Mouse (Mus musculus): ENCODE data around the gene Igfbp5. TPM values are rescaled to one million over a fixed set of nuclear protein-coding genes. Genes with fewer than 3 reads are reported as not detected.
A peak's percentile ranks its signal among the peaks of the same experiment; 100 is the strongest.

Igfbp5 gene
- 89.8 and 94.7 TPM in 2 replicates for polyA plus RNA-seq (2015; fragmentation: Nextera tagmentation; extraction: Ambion mirVana)

- Histone ChIP-seq H3K27me3 (replicated peaks) (no peaks in the 10 kb centered on the region), H3K4me1 (peaks cover 43% of the 10 kb centered on the region), H3K4me2 (peak within 1 kb of the TSS; percentile 83), H3K4me3 (replicated peaks) (peak within 1 kb of the TSS; percentile 65), H3K36me3 (no peaks in the 10 kb centered on the region), H3K9me3 (no peaks in the 10 kb centered on the region), H3K27ac (peak within 1 kb of the TSS; percentile 95), H3K9ac (peak within 1 kb of the TSS; percentile 73)
- ATAC-seq (ENCODE audit: insufficient read depth, low FRiP score, low read depth), result peak; percentile 32
- 1% methylated on average over 38 of the region's 38 CpGs for WGBS
Observed at GRCm38 (mm10) chr1:72874287-72875211, at the start of gene Igfbp5. Gene Igfbp5 (minus strand): TSS chr1:72874884.

DNA sequence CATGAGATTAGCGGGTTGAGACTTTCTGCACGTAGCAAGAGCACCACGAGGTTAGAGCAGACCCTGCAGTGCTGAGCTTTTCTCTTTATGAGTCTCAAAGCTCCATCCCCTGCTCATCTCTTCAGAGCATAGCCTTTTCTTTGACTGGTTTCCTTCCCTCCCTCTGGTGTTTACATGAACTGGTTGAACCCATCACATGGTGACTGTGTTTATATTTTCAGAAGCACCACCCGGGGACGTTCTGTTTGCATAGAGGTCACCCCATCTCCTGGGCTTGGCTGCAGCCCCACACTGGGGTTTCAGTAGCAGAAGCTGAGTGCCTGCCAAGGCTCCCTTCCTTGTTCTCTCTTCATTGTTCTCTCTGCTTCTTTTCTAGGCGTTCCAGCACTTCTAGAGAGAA is 40.1 kb upstream of the Igfbp5 start:
- no peak overlapping the region for H3K4me2 ChIP-seq
- 30% methylated on average over 6 of the region's 6 CpGs for WGBS
- H3K9ac ChIP-seq, result no peak overlapping the region
- ATAC-seq (ENCODE audit: insufficient read depth, low FRiP score, low read depth), result peak; percentile 70; the same call in 1 of the 2 replicates
- no peaks in the 10 kb centered on the region for H3K9me3 ChIP-seq
- H3K27ac ChIP-seq, result peak overlapping the region; percentile 68
- H3K4me3 ChIP-seq (replicated peaks), result no peak overlapping the region
- H3K36me3 ChIP-seq, result no peaks in the 10 kb centered on the region
- H3K27me3 ChIP-seq (replicated peaks), result no peaks in the 10 kb centered on the region
- H3K4me1 ChIP-seq, result peaks cover 13% of the 10 kb centered on the region; the same call in 1 of the 2 replicates

DNA sequence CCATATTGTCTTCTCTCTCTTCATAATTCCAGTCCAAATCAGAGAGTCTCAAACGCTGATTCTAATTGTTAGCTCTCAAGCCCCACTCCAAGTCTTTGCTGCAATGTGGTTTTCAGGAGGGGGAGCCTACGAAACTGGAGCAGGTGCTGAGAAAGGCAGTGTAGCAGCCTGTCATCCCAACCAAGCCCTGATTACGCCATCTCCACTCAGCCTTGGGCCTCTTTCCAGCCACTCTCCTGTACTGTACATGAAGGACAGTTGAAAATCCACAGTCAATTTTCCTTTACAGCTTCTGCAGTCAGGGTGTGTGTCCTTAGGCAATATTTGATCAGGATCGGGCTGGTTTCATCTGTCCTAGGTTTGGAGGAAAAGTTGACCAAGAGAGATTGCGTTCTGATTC is 38.4 kb upstream of the Igfbp5 start:
- H3K4me1 ChIP-seq, result peaks cover 13% of the 10 kb centered on the region; the same call in 1 of the 2 replicates
- no peaks in the 10 kb centered on the region for H3K27me3 ChIP-seq (replicated peaks)
- H3K36me3 ChIP-seq, result no peaks in the 10 kb centered on the region
- no peak overlapping the region for H3K4me2 ChIP-seq
- no peaks in the 10 kb centered on the region for H3K9me3 ChIP-seq
- H3K9ac ChIP-seq, result no peak overlapping the region
- no peak overlapping the region for H3K4me3 ChIP-seq (replicated peaks)
- 65% methylated on average over 5 of the region's 5 CpGs for WGBS
- ATAC-seq (ENCODE audit: insufficient read depth, low FRiP score, low read depth), result no peak; the same call in 1 of the 2 replicates
- 0 out of 2 replicates have a peak overlapping the region, but pooled peaks have one; percentile 38 for H3K27ac ChIP-seq

- no peak overlapping the region for H3K4me2 ChIP-seq
- no peak overlapping the region for H3K9ac ChIP-seq
- H3K27ac ChIP-seq, result no peak overlapping the region
- ATAC-seq (ENCODE audit: insufficient read depth, low FRiP score, low read depth), result no peak
- no peaks in the 10 kb centered on the region for H3K27me3 ChIP-seq (replicated peaks)
- H3K36me3 ChIP-seq, result no peaks in the 10 kb centered on the region
- no peaks in the 10 kb centered on the region for H3K4me1 ChIP-seq
- WGBS, result 73% methylated on average over 2 of the region's 2 CpGs
- H3K9me3 ChIP-seq, result no peaks in the 10 kb centered on the region
- H3K4me3 ChIP-seq (replicated peaks), result no peak overlapping the region
Observed at GRCm38 (mm10) chr1:72895821-72896220, 21.1 kb upstream of the Igfbp5 start.

- H3K36me3 ChIP-seq, result no peaks in the 10 kb centered on the region
- H3K9ac ChIP-seq, result no peak overlapping the region
- H3K9me3 ChIP-seq, result no peaks in the 10 kb centered on the region
- no peaks in the 10 kb centered on the region for H3K4me1 ChIP-seq
- no peak for ATAC-seq (ENCODE audit: insufficient read depth, low FRiP score, low read depth)
- WGBS, result 18% methylated on average over 1 of the region's 1 CpGs
- no peak overlapping the region for H3K4me2 ChIP-seq
- H3K27me3 ChIP-seq (replicated peaks), result no peaks in the 10 kb centered on the region
- no peak overlapping the region for H3K4me3 ChIP-seq (replicated peaks)
- peak overlapping the region; percentile 44; the same call in 1 of the 2 replicates for H3K27ac ChIP-seq
Observed at GRCm38 (mm10) chr1:72887910-72888309, 13.2 kb upstream of the Igfbp5 start.

- peak overlapping the region; percentile 71 for H3K27ac ChIP-seq
Observed at GRCm38 (mm10) chr1:72885819-72886169, 11.1 kb upstream of the Igfbp5 start.

GRCm38 (mm10) chr1:72885111-72885818 is 10.6 kb upstream of the Igfbp5 start:
- Histone ChIP-seq H3K4me2 (no peak overlapping the region), H3K27me3 (replicated peaks) (no peaks in the 10 kb centered on the region), H3K9ac (no peak overlapping the region), H3K27ac (peak overlapping the region; percentile 71), H3K4me3 (replicated peaks) (no peak overlapping the region), H3K36me3 (no peaks in the 10 kb centered on the region), H3K9me3 (no peaks in the 10 kb centered on the region), H3K4me1 (no peaks in the 10 kb centered on the region)
- WGBS, result 63% methylated on average over 11 of the region's 11 CpGs
- ATAC-seq (ENCODE audit: insufficient read depth, low FRiP score, low read depth), result no peak; the same call in 1 of the 2 replicates

More at GRCm38 (mm10) chr1:72885819-72886169, 11.1 kb upstream of the Igfbp5 start:
- WGBS, result 37% methylated on average over 7 of the region's 7 CpGs
- Histone ChIP-seq H3K4me3 (replicated peaks) (no peak overlapping the region), H3K4me1 (no peaks in the 10 kb centered on the region), H3K36me3 (no peaks in the 10 kb centered on the region), H3K9ac (no peak overlapping the region), H3K27me3 (replicated peaks) (no peaks in the 10 kb centered on the region), H3K4me2 (no peak overlapping the region), H3K9me3 (no peaks in the 10 kb centered on the region)
- peak; percentile 88 for ATAC-seq (ENCODE audit: insufficient read depth, low FRiP score, low read depth)

- H3K9me3 ChIP-seq, result no peaks in the 10 kb centered on the region
- no peak overlapping the region for H3K9ac ChIP-seq
- H3K4me3 ChIP-seq (replicated peaks), result no peak overlapping the region
- peak overlapping the region; percentile 31; the same call in 1 of the 2 replicates for H3K27ac ChIP-seq
- no peaks in the 10 kb centered on the region for H3K36me3 ChIP-seq
- ATAC-seq (ENCODE audit: insufficient read depth, low FRiP score, low read depth), result no peak
- peaks cover 30% of the 10 kb centered on the region for H3K4me1 ChIP-seq
- no peaks in the 10 kb centered on the region for H3K27me3 ChIP-seq (replicated peaks)
- WGBS, result 63% methylated on average over 4 of the region's 4 CpGs
- H3K4me2 ChIP-seq, result no peak overlapping the region
Observed at GRCm38 (mm10) chr1:72879319-72879634, 4.6 kb upstream of the Igfbp5 start.

GRCm38 (mm10) chr1:72878473-72879318 is 4.0 kb upstream of the Igfbp5 start:
- Histone ChIP-seq H3K4me2 (peak overlapping the region; percentile 19; the same call in 1 of the 2 replicates), H3K9me3 (no peaks in the 10 kb centered on the region), H3K27me3 (replicated peaks) (no peaks in the 10 kb centered on the region), H3K4me1 (peaks cover 30% of the 10 kb centered on the region), H3K27ac (peak overlapping the region; percentile 68), H3K4me3 (replicated peaks) (no peak overlapping the region), H3K36me3 (no peaks in the 10 kb centered on the region), H3K9ac (no peak overlapping the region)
- no peak for ATAC-seq (ENCODE audit: insufficient read depth, low FRiP score, low read depth)
- 36% methylated on average over 25 of the region's 25 CpGs for WGBS

DNA sequence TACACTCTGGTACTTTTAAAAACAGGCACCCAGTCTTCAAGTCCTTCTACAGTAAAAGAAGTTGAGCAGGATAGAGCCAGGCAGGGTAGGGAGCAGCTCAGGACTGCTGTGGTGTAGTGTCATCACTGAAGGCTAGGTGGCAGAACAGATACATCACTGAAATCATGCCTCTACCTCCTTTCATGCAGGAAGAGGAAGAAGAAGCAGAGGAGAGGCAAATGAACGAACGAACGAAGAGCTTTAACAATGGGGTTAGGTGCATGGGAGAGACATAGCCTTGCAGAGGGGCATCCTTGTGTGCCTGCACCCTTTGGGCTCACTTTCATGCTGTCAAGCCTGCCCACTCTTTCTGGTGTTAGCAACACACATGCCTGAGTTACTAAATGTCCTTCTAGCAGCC is 3.2 kb upstream of the Igfbp5 start:
- Histone ChIP-seq H3K9ac (no peak overlapping the region), H3K4me2 (peak overlapping the region; percentile 19; the same call in 1 of the 2 replicates), H3K9me3 (no peaks in the 10 kb centered on the region), H3K4me3 (replicated peaks) (no peak overlapping the region), H3K4me1 (peaks cover 30% of the 10 kb centered on the region), H3K27ac (no peak overlapping the region), H3K27me3 (replicated peaks) (no peaks in the 10 kb centered on the region), H3K36me3 (no peaks in the 10 kb centered on the region)
- ATAC-seq (ENCODE audit: insufficient read depth, low FRiP score, low read depth), result 0 out of 2 replicates have a peak, but pooled peaks have one; percentile 51
- 4% methylated on average over 3 of the region's 3 CpGs for WGBS

GRCm38 (mm10) chr1:72876111-72876510 is 1.4 kb upstream of the Igfbp5 start:
- Histone ChIP-seq H3K27ac (no peak overlapping the region), H3K4me1 (peaks cover 32% of the 10 kb centered on the region), H3K4me2 (no peak overlapping the region), H3K36me3 (no peaks in the 10 kb centered on the region), H3K9ac (no peak overlapping the region), H3K27me3 (replicated peaks) (no peaks in the 10 kb centered on the region), H3K9me3 (no peaks in the 10 kb centered on the region), H3K4me3 (replicated peaks) (no peak overlapping the region)
- no peak for ATAC-seq (ENCODE audit: insufficient read depth, low FRiP score, low read depth)
- WGBS, result 27% methylated on average over 3 of the region's 3 CpGs

Data from stomach, embryonic 15.5 days (tissue).